Mouse (Mus musculus) embryonic facial prominence, embryonic 15.5 days (tissue): ENCODE measurements around the gene Cxcl15. TPM values are rescaled to one million over a fixed set of nuclear protein-coding genes. Genes with fewer than 3 reads are reported as not detected.
"Not testable (repeated sequence)": the region's sequence is repeated elsewhere in the genome, so short reads cannot be mapped to it uniquely, and the experiment has no call there.

ENCODE experiments used
- ATAC-seq: fragments of 200-750 bp; cut with Nextera tagmentation; 2 replicates; pipeline ENCODE4 v1.8.0; 2017; ENCODE audit warnings: low read depth, moderate TSS enrichment; ENCODE audit not compliant: insufficient number of reproducible peaks, low FRiP score, low TSS enrichment
- H3K27ac ChIP-seq: fragments of 300-500 bp; sonication (generic); replicated peaks from 2 replicates; pipeline ENCODE4 v1.5.1; 2015; ENCODE audit warnings: mild to moderate bottlenecking, inconsistent platforms
- H3K27me3 ChIP-seq: fragments of 300-500 bp; sonication (generic); 2 replicates; pipeline ENCODE4 v1.6.1; 2015; ENCODE audit warnings: inconsistent platforms
- H3K36me3 ChIP-seq: fragments of 300-500 bp; sonication (generic); 2 replicates; pipeline ENCODE4 v1.6.1; 2015; ENCODE audit warnings: mild to moderate bottlenecking, inconsistent platforms
- H3K4me1 ChIP-seq: fragments of 300-500 bp; sonication (generic); 2 replicates; pipeline ENCODE4 v1.6.1; 2015; ENCODE audit warnings: inconsistent platforms
- H3K4me2 ChIP-seq: fragments of 300-500 bp; sonication (generic); replicated peaks from 2 replicates; pipeline ENCODE4 v1.6.1; 2015; ENCODE audit warnings: mild to moderate bottlenecking, inconsistent platforms
- H3K4me3 ChIP-seq: fragments of 300-500 bp; sonication (generic); replicated peaks from 2 replicates; pipeline ENCODE4 v1.5.1; 2015; ENCODE audit warnings: mild to moderate bottlenecking, inconsistent platforms
- H3K9ac ChIP-seq: fragments of 300-500 bp; sonication (generic); 2 replicates; pipeline ENCODE4 v1.6.1; 2015; ENCODE audit warnings: inconsistent platforms
- H3K9me3 ChIP-seq: fragments of 300-500 bp; sonication (generic); replicated peaks from 2 replicates; pipeline ENCODE4 v1.6.1; 2016; ENCODE audit warnings: inconsistent platforms
- whole genome bisulfite sequencing: fragments of 180-500 bp; shearing (Covaris S2); methylation state at CpG from one replicate; pipeline ENCODE4 v1.1.7; 2015; 5-methylcytosine and 5-hydroxymethylcytosine counted together
- polyA plus RNA-seq: library from polyadenylated mRNA; unstranded; fragments of >200 nt; fragmentation: Nextera tagmentation; extraction: Ambion mirVana; gene quantifications from 2 replicates; pipeline ENCODE4 v1.2.1, GENCODE M21; 2015

Cxcl15 gene
- polyA plus RNA-seq, 1 experiment from 2014 or later, result 0.29 TPM

GRCm38 (mm10) chr5:90804574-90804973 is 10.2 kb downstream of the Cxcl15 start:
- no peak overlapping the region for H3K9ac ChIP-seq
- H3K4me2 ChIP-seq, result no peak overlapping the region
- H3K27ac ChIP-seq, result no peak overlapping the region
- H3K9me3 ChIP-seq, result no peaks in the 10 kb centered on the region
- no peaks in the 10 kb centered on the region for H3K4me1 ChIP-seq
- no peaks in the 10 kb centered on the region for H3K36me3 ChIP-seq
- H3K4me3 ChIP-seq, result no peak overlapping the region
- H3K27me3 ChIP-seq, result no peaks in the 10 kb centered on the region
- no peak for ATAC-seq

- no peaks in the 10 kb centered on the region for H3K9me3 ChIP-seq
- no peak overlapping the region for H3K4me3 ChIP-seq
- H3K4me1 ChIP-seq, result no peaks in the 10 kb centered on the region
- H3K4me2 ChIP-seq, result no peak overlapping the region
- H3K36me3 ChIP-seq, result no peaks in the 10 kb centered on the region
- no peaks in the 10 kb centered on the region for H3K27me3 ChIP-seq
- H3K27ac ChIP-seq, result no peak overlapping the region
- no peak for ATAC-seq
- H3K9ac ChIP-seq, result no peak overlapping the region
Observed at GRCm38 (mm10) chr5:90806050-90806449, 11.7 kb downstream of the Cxcl15 start.

- no peaks in the 10 kb centered on the region for H3K9me3 ChIP-seq
- H3K27ac ChIP-seq, result no peak overlapping the region
- WGBS, result 35% methylated on average over 3 of the region's 3 CpGs
- no peaks in the 10 kb centered on the region for H3K27me3 ChIP-seq
- no peaks in the 10 kb centered on the region for H3K36me3 ChIP-seq
- ATAC-seq, result no peak; the same call in 1 of the 2 replicates
- H3K4me3 ChIP-seq, result no peak overlapping the region
- no peak overlapping the region for H3K4me2 ChIP-seq
- H3K4me1 ChIP-seq, result no peaks in the 10 kb centered on the region
- no peak overlapping the region for H3K9ac ChIP-seq
Observed at GRCm38 (mm10) chr5:90807176-90807950, 13.0 kb downstream of the Cxcl15 start.

GRCm38 (mm10) chr5:90819756-90820155 is 25.4 kb downstream of the Cxcl15 start:
- no peaks in the 10 kb centered on the region for H3K27me3 ChIP-seq
- ATAC-seq, result no peak
- H3K4me1 ChIP-seq, result no peaks in the 10 kb centered on the region
- H3K4me3 ChIP-seq, result no peak overlapping the region
- H3K36me3 ChIP-seq, result no peaks in the 10 kb centered on the region
- no peak overlapping the region for H3K4me2 ChIP-seq
- H3K27ac ChIP-seq, result no peak overlapping the region
- H3K9me3 ChIP-seq, result no peaks in the 10 kb centered on the region
- no peak overlapping the region for H3K9ac ChIP-seq

- H3K4me2 ChIP-seq, result peak overlapping the region; percentile 26; the same call in 1 of the 2 replicates
- H3K4me1 ChIP-seq, result peaks cover 15% of the 10 kb centered on the region
- H3K4me3 ChIP-seq, result 0 out of 2 replicates have a peak overlapping the region, but pooled peaks have one; percentile 4
- no peak overlapping the region for H3K9ac ChIP-seq
- ATAC-seq, result peak; percentile 84
- no peaks in the 10 kb centered on the region for H3K27me3 ChIP-seq
- H3K9me3 ChIP-seq, result no peaks in the 10 kb centered on the region
- no peaks in the 10 kb centered on the region for H3K36me3 ChIP-seq
- 32% methylated on average over 11 of the region's 11 CpGs for WGBS
- peak overlapping the region; percentile 68 for H3K27ac ChIP-seq
Observed at GRCm38 (mm10) chr5:90832145-90832767, 37.9 kb downstream of the Cxcl15 start.

GRCm38 (mm10) chr5:90832768-90833388 is 38.5 kb downstream of the Cxcl15 start:
- peak overlapping the region; percentile 26; the same call in 1 of the 2 replicates for H3K4me2 ChIP-seq
- no peaks in the 10 kb centered on the region for H3K36me3 ChIP-seq
- 51% methylated on average over 8 of the region's 8 CpGs for WGBS
- H3K9ac ChIP-seq, result no peak overlapping the region
- H3K27me3 ChIP-seq, result no peaks in the 10 kb centered on the region
- H3K27ac ChIP-seq, result peak overlapping the region; percentile 68
- H3K9me3 ChIP-seq, result no peaks in the 10 kb centered on the region
- H3K4me1 ChIP-seq, result peaks cover 15% of the 10 kb centered on the region
- peak; percentile 39 for ATAC-seq
- no peak overlapping the region for H3K4me3 ChIP-seq

- H3K27me3 ChIP-seq, result no peaks in the 10 kb centered on the region
- H3K4me3 ChIP-seq, result no peak overlapping the region
- no peak for ATAC-seq
- no peaks in the 10 kb centered on the region for H3K9me3 ChIP-seq
- no peak overlapping the region for H3K4me2 ChIP-seq
- H3K4me1 ChIP-seq, result peaks cover 15% of the 10 kb centered on the region
- 62% methylated on average over 4 of the region's 4 CpGs for WGBS
- H3K27ac ChIP-seq, result no peak overlapping the region; the same call in 1 of the 2 replicates
- H3K9ac ChIP-seq, result no peak overlapping the region
- H3K36me3 ChIP-seq, result no peaks in the 10 kb centered on the region
Observed at GRCm38 (mm10) chr5:90834436-90834835, 40.1 kb downstream of the Cxcl15 start.

GRCm38 (mm10) chr5:90838582-90838981 is 44.2 kb downstream of the Cxcl15 start:
- no peak overlapping the region for H3K4me2 ChIP-seq
- 68% methylated on average over 5 of the region's 5 CpGs for WGBS
- no peaks in the 10 kb centered on the region for H3K9me3 ChIP-seq
- H3K4me1 ChIP-seq, result no peaks in the 10 kb centered on the region
- H3K9ac ChIP-seq, result no peak overlapping the region
- ATAC-seq, result no peak
- H3K36me3 ChIP-seq, result no peaks in the 10 kb centered on the region
- H3K27me3 ChIP-seq, result no peaks in the 10 kb centered on the region
- H3K4me3 ChIP-seq, result no peak overlapping the region
- H3K27ac ChIP-seq, result no peak overlapping the region

GRCm38 (mm10) chr5:90840902-90841869 is 46.9 kb downstream of the Cxcl15 start:
- Histone ChIP-seq H3K36me3 (no peaks in the 10 kb centered on the region), H3K4me3 (no peak overlapping the region), H3K9ac (no peak overlapping the region), H3K27me3 (no peaks in the 10 kb centered on the region), H3K4me2 (no peak overlapping the region), H3K27ac (no peak overlapping the region), H3K9me3 (no peaks in the 10 kb centered on the region), H3K4me1 (no peaks in the 10 kb centered on the region)
- no peak for ATAC-seq
- WGBS, result 58% methylated on average over 7 of the region's 7 CpGs

- H3K36me3 ChIP-seq, result no peaks in the 10 kb centered on the region
- H3K9ac ChIP-seq, result no peak overlapping the region
- WGBS, result 63% methylated on average over 3 of the region's 3 CpGs
- H3K4me3 ChIP-seq, result no peak overlapping the region
- no peak overlapping the region for H3K27ac ChIP-seq
- no peak overlapping the region for H3K4me2 ChIP-seq
- no peaks in the 10 kb centered on the region for H3K27me3 ChIP-seq
- no peaks in the 10 kb centered on the region for H3K9me3 ChIP-seq
- H3K4me1 ChIP-seq, result no peaks in the 10 kb centered on the region
- ATAC-seq, result no peak
Observed at GRCm38 (mm10) chr5:90843891-90844290, 49.6 kb downstream of the Cxcl15 start.

- 91% methylated on average over 7 of the region's 7 CpGs for WGBS
- H3K4me3 ChIP-seq, ATAC-seq: not testable (repeated sequence)
Observed at GRCm38 (mm10) chr5:90850096-90850495, 55.8 kb downstream of the Cxcl15 start.

More at GRCm38 (mm10) chr5:90850096-90850495, 55.8 kb downstream of the Cxcl15 start:
- not testable (repeated sequence) for H3K4me2 ChIP-seq, H3K27me3 ChIP-seq, H3K9me3 ChIP-seq, H3K36me3 ChIP-seq, H3K9ac ChIP-seq, H3K27ac ChIP-seq, H3K4me1 ChIP-seq
